22 mouse cellular contexts compared by ENCODE assay signal in genomic region chr4:72571924-72572323, GRCm38 (mm10).
A peak's percentile ranks its signal among the peaks of the same experiment; 100 is the strongest.
DNase-seq lines count a peak whose midpoint lies in the region; ATAC-seq and TF ChIP-seq lines count a peak whose summit lies in the region.
"Had no signal": no experiment of that assay in that cellular context is flagged by ENCODE, and none has a peak within 500 bp of the region (broad histone marks: within the 10 kb centered on the region; RNA-seq: fewer than 3 reads in every experiment).

No protein-coding gene starts in this region.

- peak; percentile 17 to 30 for DNase-seq in cerebellum, postnatal 25 days
- DNase-seq in hindbrain, postnatal 0 days (ENCODE audit: low spot score) = peak; percentile 45
- DNase-seq in hindbrain, embryonic 11.5 days (ENCODE audit: low spot score) = no peak
- DNase-seq in gonadal fat pad, adult 2 months (ENCODE audit: low read depth) = peak; percentile 28
- no peak for DNase-seq in kidney, postnatal 10 days
- DNase-seq: adrenal gland, postnatal 36 days; B cell, adult 2 months; gastrocnemius, adult 2 months; kidney, adult 2 months; kidney, postnatal 14 days; lung, adult 18-20 months; lung, postnatal 14 days; midbrain, embryonic 14.5 days; right cerebral cortex, postnatal 14 days; spleen, adult 18-20 months; thymus, postnatal 4 days had no signal

- no peak overlapping the region for H3K27ac ChIP-seq in hindbrain, postnatal 0 days
- no peak overlapping the region for H3K27ac ChIP-seq in hindbrain, embryonic 11.5 days (ENCODE audit: low read depth, low read length)
- H3K27ac ChIP-seq in embryonic facial prominence, embryonic 15.5 days (replicated peaks) = no peak overlapping the region
- H3K27ac ChIP-seq: embryonic facial prominence, embryonic 13.5 days; gastrocnemius, adult 2 months had no signal

- H3K4me3 ChIP-seq in hindbrain, postnatal 0 days (ENCODE audit: low read length) = no peak overlapping the region
- no peak overlapping the region for H3K4me3 ChIP-seq in hindbrain, embryonic 11.5 days (ENCODE audit: low read depth, low read length)
- no peak overlapping the region for H3K4me3 ChIP-seq in embryonic facial prominence, embryonic 15.5 days (replicated peaks)
- H3K4me3 ChIP-seq: embryonic facial prominence, embryonic 13.5 days; gastrocnemius, adult 2 months; heart, embryonic 12.5 days; myocyte had no signal

- no peak for ATAC-seq in cerebellum, adult (ENCODE audit: insufficient number of reproducible peaks, low FRiP score, low TSS enrichment)
- peak; percentile 51; the same call in 1 of the 2 replicates for ATAC-seq in hindbrain, postnatal 0 days
- no peak for ATAC-seq in hindbrain, embryonic 11.5 days (ENCODE audit: low FRiP score)
- peak; percentile 43 for ATAC-seq in embryonic facial prominence, embryonic 15.5 days (ENCODE audit: insufficient number of reproducible peaks, low FRiP score, low TSS enrichment, low read depth)

- no peak overlapping the region for H3K4me2 ChIP-seq in hindbrain, postnatal 0 days (ENCODE audit: low read depth, low read length)
- no peak overlapping the region for H3K4me2 ChIP-seq in hindbrain, embryonic 11.5 days (replicated peaks; ENCODE audit: low read depth, low read length)
- no peak overlapping the region for H3K4me2 ChIP-seq in embryonic facial prominence, embryonic 15.5 days (replicated peaks)
- H3K4me2 ChIP-seq: embryonic facial prominence, embryonic 13.5 days; heart, embryonic 12.5 days; liver, embryonic 11.5 days had no signal

- 45% methylated on average over 2 of the region's 2 CpGs for WGBS in hindbrain, postnatal 0 days
- WGBS in hindbrain, embryonic 11.5 days = 78% methylated on average over 2 of the region's 2 CpGs
- WGBS in embryonic facial prominence, embryonic 15.5 days = 41% methylated on average over 2 of the region's 2 CpGs

- no peaks in the 10 kb centered on the region for H3K36me3 ChIP-seq in hindbrain, postnatal 0 days (ENCODE audit: insufficient read depth, low read length)
- no peaks in the 10 kb centered on the region for H3K36me3 ChIP-seq in hindbrain, embryonic 11.5 days (ENCODE audit: control insufficient read depth, insufficient read depth, low read length)
- no peaks in the 10 kb centered on the region for H3K36me3 ChIP-seq in embryonic facial prominence, embryonic 15.5 days
- H3K36me3 ChIP-seq: embryonic facial prominence, embryonic 13.5 days; heart, embryonic 12.5 days had no signal

- H3K9ac ChIP-seq in hindbrain, postnatal 0 days (replicated peaks; ENCODE audit: low read length) = no peak overlapping the region
- H3K9ac ChIP-seq in hindbrain, embryonic 11.5 days (ENCODE audit: low read depth, low read length) = no peak overlapping the region
- H3K9ac ChIP-seq in embryonic facial prominence, embryonic 15.5 days = no peak overlapping the region
- H3K9ac ChIP-seq: embryonic facial prominence, embryonic 13.5 days; heart, embryonic 12.5 days had no signal

- no peaks in the 10 kb centered on the region for H3K4me1 ChIP-seq in hindbrain, postnatal 0 days (ENCODE audit: insufficient read depth, low read length)
- H3K4me1 ChIP-seq in hindbrain, embryonic 11.5 days (replicated peaks; ENCODE audit: control insufficient read depth, insufficient read depth, low read length) = no peaks in the 10 kb centered on the region
- H3K4me1 ChIP-seq in embryonic facial prominence, embryonic 15.5 days = peaks cover 4% of the 10 kb centered on the region; the same call in 1 of the 2 replicates
- H3K4me1 ChIP-seq: embryonic facial prominence, embryonic 13.5 days; heart, embryonic 12.5 days had no signal

- H3K27me3 ChIP-seq in hindbrain, postnatal 0 days (ENCODE audit: insufficient read depth, low read length) = no peaks in the 10 kb centered on the region
- no peaks in the 10 kb centered on the region for H3K27me3 ChIP-seq in hindbrain, embryonic 11.5 days (ENCODE audit: control insufficient read depth, insufficient read depth, low read length)
- H3K27me3 ChIP-seq in embryonic facial prominence, embryonic 15.5 days = no peaks in the 10 kb centered on the region
- H3K27me3 ChIP-seq: embryonic facial prominence, embryonic 13.5 days; heart, embryonic 12.5 days had no signal

- no peaks in the 10 kb centered on the region for H3K9me3 ChIP-seq in hindbrain, postnatal 0 days (ENCODE audit: low read length)
- no peaks in the 10 kb centered on the region for H3K9me3 ChIP-seq in hindbrain, embryonic 11.5 days (ENCODE audit: control insufficient read depth, low read length)
- no peaks in the 10 kb centered on the region for H3K9me3 ChIP-seq in embryonic facial prominence, embryonic 15.5 days (replicated peaks)
- H3K9me3 ChIP-seq: embryonic facial prominence, embryonic 13.5 days; heart, embryonic 12.5 days had no signal

- TF ChIP-seq CTCF in hindbrain, postnatal 0 days (IDR thresholded peaks at IDR 0.05; ENCODE audit: low read depth) = no peak

Comparison
In these comparisons a context has a peak if more than half of its experiments do, and no peak if none do; other contexts are left out.
1. DNase-seq: peak in cerebellum, postnatal 25 days (2 of 2), hindbrain, postnatal 0 days (single experiment) and gonadal fat pad, adult 2 months (single experiment); none in hindbrain, embryonic 11.5 days (single experiment) and kidney, postnatal 10 days (single experiment).
2. ATAC-seq: peak in hindbrain, postnatal 0 days (single experiment) and embryonic facial prominence, embryonic 15.5 days (single experiment); none in cerebellum, adult (single experiment) and hindbrain, embryonic 11.5 days (single experiment).